Mouse (Mus musculus): ENCODE measurements around the gene Gm20509. TPM values are rescaled to one million over a fixed set of nuclear protein-coding genes. Genes with fewer than 3 reads are reported as not detected.
"Not testable (repeated sequence)": the region's sequence is repeated elsewhere in the genome, so short reads cannot be mapped to it uniquely, and the experiment has no call there.

Gm20509 gene
- polyA plus RNA-seq, 1 experiment = not detected

DNA sequence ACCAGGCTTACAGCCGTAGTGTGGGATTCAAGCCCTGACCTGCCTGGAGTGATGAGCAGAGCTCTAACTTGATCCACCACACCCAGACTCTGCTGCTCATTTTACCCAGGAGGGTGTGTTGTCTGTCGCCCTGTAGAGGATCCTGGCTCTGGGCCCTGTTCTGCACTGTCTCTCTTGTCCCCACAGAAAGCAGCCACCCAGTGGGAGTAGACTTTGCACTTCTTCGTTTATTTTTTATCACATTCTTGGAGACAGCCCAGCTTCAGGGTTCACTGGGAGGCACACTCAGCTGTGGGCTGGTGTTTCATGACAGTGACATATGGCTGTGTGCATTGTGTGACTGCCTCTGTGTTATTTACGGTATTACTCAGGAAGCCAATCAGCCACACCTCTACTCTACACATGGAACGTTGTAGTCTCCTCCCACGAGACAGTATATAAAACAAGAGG is 34.0 kb upstream of the Gm20509 start:
- no peaks in the 10 kb centered on the region for H3K79me2 ChIP-seq (ENCODE audit: control insufficient read depth, insufficient read depth)
- no peak overlapping the region for H3K4me3 ChIP-seq (ENCODE audit: insufficient read depth, poor library complexity, severe bottlenecking)
- no peaks in the 10 kb centered on the region for H3K36me3 ChIP-seq (ENCODE audit: control insufficient read depth, insufficient read depth)
- no peak for TF ChIP-seq CTCF (IDR thresholded peaks at IDR 0.05; ENCODE audit: control insufficient read depth, insufficient read depth, insufficient read length)
- H3K79me3 ChIP-seq (ENCODE audit: low read depth) = no peaks in the 10 kb centered on the region
- H3K27me3 ChIP-seq (ENCODE audit: control insufficient read depth, insufficient read depth, insufficient read length) = peaks cover 14% of the 10 kb centered on the region
- H3ac ChIP-seq (ENCODE audit: control insufficient read depth, insufficient read length, low read depth) = no peak overlapping the region

DNA sequence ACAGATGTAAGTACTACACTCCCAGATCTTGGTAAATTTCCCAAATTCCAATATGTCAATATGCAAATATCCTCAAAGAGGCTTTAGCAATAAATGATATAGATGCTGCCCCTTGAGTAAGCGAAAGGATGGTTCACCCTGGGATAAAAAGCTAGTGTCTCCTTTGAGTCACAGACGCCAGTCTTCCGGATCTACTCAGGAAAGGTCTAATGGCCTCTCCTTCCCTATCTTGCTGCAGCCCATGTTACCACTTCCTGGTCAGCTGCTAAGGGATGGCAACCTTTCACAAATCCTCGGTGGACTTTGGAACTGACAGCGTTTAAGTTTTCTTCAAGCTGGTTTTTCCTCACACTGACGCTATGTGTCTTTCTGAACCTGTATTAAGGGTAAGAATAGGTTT is 33.6 kb upstream of the Gm20509 start:
- no peaks in the 10 kb centered on the region for H3K36me3 ChIP-seq (ENCODE audit: control insufficient read depth, insufficient read depth)
- TF ChIP-seq CEBPB (IDR thresholded peaks at IDR 0.05; ENCODE audit: low read depth) (no peak), USF1 (IDR thresholded peaks at IDR 0.05; ENCODE audit: low read depth) (no peak), CTCF (IDR thresholded peaks at IDR 0.05; ENCODE audit: control insufficient read depth, insufficient read depth, insufficient read length) (no peak), FOSL1 (IDR thresholded peaks at IDR 0.05; ENCODE audit: insufficient read depth, low read length, poor library complexity, severe bottlenecking) (no peak), MAX (IDR thresholded peaks at IDR 0.05) (no peak), MYOG (IDR thresholded peaks at IDR 0.05; ENCODE audit: control insufficient read depth, extremely low read depth, insufficient read length) (no peak), MYOD1 (IDR thresholded peaks at IDR 0.05; ENCODE audit: control insufficient read depth, insufficient read length, low read depth) (no peak)
- H3K27me3 ChIP-seq (ENCODE audit: control insufficient read depth, insufficient read depth, insufficient read length) = peaks cover 14% of the 10 kb centered on the region
- no peak overlapping the region for H3ac ChIP-seq (ENCODE audit: control insufficient read depth, insufficient read length, low read depth)
- no peaks in the 10 kb centered on the region for H3K79me2 ChIP-seq (ENCODE audit: control insufficient read depth, insufficient read depth)
- no peaks in the 10 kb centered on the region for H3K79me3 ChIP-seq (ENCODE audit: low read depth)
- no peak overlapping the region for H3K4me3 ChIP-seq (ENCODE audit: insufficient read depth, poor library complexity, severe bottlenecking)

DNA sequence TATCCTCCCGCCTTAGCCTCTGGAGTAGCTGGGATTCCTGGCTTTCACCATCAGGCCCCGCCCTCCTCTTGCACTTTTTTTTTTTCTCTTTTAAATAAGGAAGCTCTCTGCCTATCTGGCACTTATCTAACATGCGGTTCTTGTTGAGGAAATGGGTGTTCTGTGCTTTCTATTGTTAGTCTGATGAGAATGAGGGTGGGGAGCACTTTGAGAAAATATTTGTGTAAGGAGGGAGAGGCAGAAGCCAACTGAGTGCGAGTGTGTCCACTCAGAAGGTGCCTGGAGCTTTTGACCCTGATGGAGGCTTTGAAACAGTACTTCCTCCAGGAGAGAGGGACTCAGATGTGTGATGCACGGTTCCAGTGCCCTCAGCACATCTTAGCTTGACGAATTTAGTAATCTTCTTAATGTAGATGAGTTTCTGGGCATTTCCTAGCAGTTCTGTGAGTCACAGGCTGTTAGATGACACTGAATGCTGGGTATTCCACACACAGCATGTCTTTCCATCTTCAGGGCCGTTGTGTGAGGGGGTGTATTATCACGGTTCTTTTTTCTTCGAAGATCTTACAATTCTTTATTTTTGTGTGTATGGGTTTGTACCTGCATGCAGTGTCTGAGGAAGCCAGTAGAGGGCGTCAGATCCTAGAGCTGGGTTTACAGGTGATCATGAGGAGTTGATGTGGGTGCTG is 31.2 kb upstream of the Gm20509 start:
- peaks cover 23% of the 10 kb centered on the region for H3K27me3 ChIP-seq (ENCODE audit: control insufficient read depth, insufficient read depth, insufficient read length)
- H3K79me3 ChIP-seq (ENCODE audit: low read depth) = no peaks in the 10 kb centered on the region
- TF ChIP-seq MYOD1 (IDR thresholded peaks at IDR 0.05; ENCODE audit: control insufficient read depth, insufficient read length, low read depth) (no peak), USF1 (IDR thresholded peaks at IDR 0.05; ENCODE audit: low read depth) (no peak), CEBPB (IDR thresholded peaks at IDR 0.05; ENCODE audit: low read depth) (no peak), CTCF (IDR thresholded peaks at IDR 0.05; ENCODE audit: control insufficient read depth, insufficient read depth, insufficient read length) (no peak)
- H3K4me3 ChIP-seq (ENCODE audit: insufficient read depth, poor library complexity, severe bottlenecking) = no peak overlapping the region
- H3ac ChIP-seq (ENCODE audit: control insufficient read depth, insufficient read length, low read depth) = no peak overlapping the region
- H3K79me2 ChIP-seq (ENCODE audit: control insufficient read depth, insufficient read depth) = no peaks in the 10 kb centered on the region
- H3K36me3 ChIP-seq (ENCODE audit: control insufficient read depth, insufficient read depth) = no peaks in the 10 kb centered on the region

DNA sequence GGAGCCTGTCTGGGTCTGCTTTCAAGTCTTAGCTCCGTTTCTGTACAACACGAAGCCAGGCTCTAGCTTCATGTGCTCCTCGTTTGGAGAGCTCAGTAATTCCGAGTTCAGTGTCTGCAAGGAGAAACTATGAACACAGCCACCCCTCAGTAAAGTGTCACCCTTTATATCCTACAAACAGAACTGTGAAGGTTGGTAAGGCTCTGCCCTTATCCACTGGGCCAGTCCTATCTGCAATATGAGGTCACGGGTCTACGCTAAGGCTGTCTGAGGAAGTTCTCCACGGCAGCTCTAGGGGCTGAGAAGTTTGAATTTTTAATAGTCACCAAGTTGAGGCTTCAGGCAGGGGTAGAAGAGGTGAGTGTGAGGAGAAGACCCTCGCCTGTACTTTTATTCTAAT is 29.8 kb upstream of the Gm20509 start:
- TF ChIP-seq CEBPB (IDR thresholded peaks at IDR 0.05; ENCODE audit: low read depth) (no peak), MAX (IDR thresholded peaks at IDR 0.05) (no peak), USF1 (IDR thresholded peaks at IDR 0.05; ENCODE audit: low read depth) (no peak), MYOG (IDR thresholded peaks at IDR 0.05; ENCODE audit: control insufficient read depth, extremely low read depth, insufficient read length) (no peak), MYOD1 (IDR thresholded peaks at IDR 0.05; ENCODE audit: control insufficient read depth, insufficient read length, low read depth) (no peak), CTCF (IDR thresholded peaks at IDR 0.05; ENCODE audit: control insufficient read depth, insufficient read depth, insufficient read length) (no peak), FOSL1 (IDR thresholded peaks at IDR 0.05; ENCODE audit: insufficient read depth, low read length, poor library complexity, severe bottlenecking) (no peak)
- Histone ChIP-seq H3ac (ENCODE audit: control insufficient read depth, insufficient read length, low read depth) (no peak overlapping the region), H3K27me3 (ENCODE audit: control insufficient read depth, insufficient read depth, insufficient read length) (peaks cover 36% of the 10 kb centered on the region), H3K79me3 (ENCODE audit: low read depth) (no peaks in the 10 kb centered on the region), H3K4me3 (ENCODE audit: insufficient read depth, poor library complexity, severe bottlenecking) (no peak overlapping the region), H3K36me3 (ENCODE audit: control insufficient read depth, insufficient read depth) (no peaks in the 10 kb centered on the region), H3K79me2 (ENCODE audit: control insufficient read depth, insufficient read depth) (no peaks in the 10 kb centered on the region)

DNA sequence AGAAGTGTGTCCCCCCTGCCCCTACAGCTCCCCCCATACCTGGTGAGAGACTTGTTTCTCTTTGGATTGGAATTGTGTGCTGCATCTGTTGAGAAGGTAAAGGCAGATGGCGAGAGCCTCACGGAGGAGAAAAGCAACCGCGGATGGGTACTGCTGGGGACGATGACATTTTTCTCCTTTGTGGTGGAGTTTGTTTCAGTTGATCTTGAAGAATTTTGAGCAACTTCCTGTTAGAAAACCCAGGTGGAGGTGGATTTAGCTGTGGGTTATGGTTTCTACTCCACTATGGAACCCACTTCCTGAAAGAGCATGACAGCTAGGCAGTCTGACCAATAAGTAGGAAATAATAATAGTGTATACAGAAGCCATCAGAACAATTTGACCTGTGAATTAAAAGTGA is 29.1 kb upstream of the Gm20509 start:
- Histone ChIP-seq H3K36me3 (ENCODE audit: control insufficient read depth, insufficient read depth) (no peaks in the 10 kb centered on the region), H3K79me3 (ENCODE audit: low read depth) (no peaks in the 10 kb centered on the region), H3ac (ENCODE audit: control insufficient read depth, insufficient read length, low read depth) (no peak overlapping the region), H3K27me3 (ENCODE audit: control insufficient read depth, insufficient read depth, insufficient read length) (peaks cover 36% of the 10 kb centered on the region), H3K79me2 (ENCODE audit: control insufficient read depth, insufficient read depth) (no peaks in the 10 kb centered on the region), H3K4me3 (ENCODE audit: insufficient read depth, poor library complexity, severe bottlenecking) (no peak overlapping the region)
- TF ChIP-seq FOSL1 (IDR thresholded peaks at IDR 0.05; ENCODE audit: insufficient read depth, low read length, poor library complexity, severe bottlenecking) = no peak
- TF ChIP-seq CTCF (IDR thresholded peaks at IDR 0.05; ENCODE audit: control insufficient read depth, insufficient read depth, insufficient read length) = no peak
- no peak for TF ChIP-seq USF1 (IDR thresholded peaks at IDR 0.05; ENCODE audit: low read depth)
- no peak for TF ChIP-seq CEBPB (IDR thresholded peaks at IDR 0.05; ENCODE audit: low read depth)
- no peak for TF ChIP-seq MYOD1 (IDR thresholded peaks at IDR 0.05; ENCODE audit: control insufficient read depth, insufficient read length, low read depth)
- no peak for TF ChIP-seq MYOG (IDR thresholded peaks at IDR 0.05; ENCODE audit: control insufficient read depth, extremely low read depth, insufficient read length)
- TF ChIP-seq MAX (IDR thresholded peaks at IDR 0.05) = no peak

- H3K4me3 ChIP-seq (ENCODE audit: insufficient read depth, poor library complexity, severe bottlenecking); H3K79me3 ChIP-seq (ENCODE audit: low read depth); H3K36me3 ChIP-seq (ENCODE audit: control insufficient read depth, insufficient read depth); H3K79me2 ChIP-seq (ENCODE audit: control insufficient read depth, insufficient read depth); H3ac ChIP-seq (ENCODE audit: control insufficient read depth, insufficient read length, low read depth): not testable (repeated sequence)
- peaks cover 30% of the 10 kb centered on the region for H3K27me3 ChIP-seq (ENCODE audit: control insufficient read depth, insufficient read depth, insufficient read length)
Observed at GRCm38 (mm10) chr9:73079349-73079748, 22.9 kb upstream of the Gm20509 start.

All from C2C12 (cell line).